Mouse (Mus musculus) hindbrain, embryonic 11.5 days (tissue): ENCODE measurements around the gene Gpr88. TPM values are rescaled to one million over a fixed set of nuclear protein-coding genes. Genes with fewer than 3 reads are reported as not detected.

Experiments
- ATAC-seq: fragments of 200-750 bp; cut with Nextera tagmentation; 2 replicates; pipeline ENCODE4 v1.8.0; 2017; ENCODE audit warnings: mild to moderate bottlenecking, moderate TSS enrichment, moderate library complexity; ENCODE audit not compliant: low FRiP score
- DNase-seq: peaks from one replicate; pipeline ENCODE4 v3.0.0-alpha.2; 2015; ENCODE audit warnings: low spot score
- H3K27ac ChIP-seq: fragments of 300-500 bp; sonication (generic); 2 replicates; pipeline ENCODE4 v1.5.1; 2014; ENCODE audit warnings: mild to moderate bottlenecking, low read depth, low read length
- H3K27me3 ChIP-seq: fragments of 300-500 bp; sonication (generic); 2 replicates; pipeline ENCODE4 v1.6.1; 2014; ENCODE audit warnings: mild to moderate bottlenecking, low read length, moderate library complexity, mixed read lengths; ENCODE audit not compliant: control insufficient read depth, insufficient read depth
- H3K36me3 ChIP-seq: fragments of 300-500 bp; sonication (generic); 2 replicates; pipeline ENCODE4 v1.6.1; 2014; ENCODE audit warnings: mild to moderate bottlenecking, low read length, moderate library complexity, mixed read lengths; ENCODE audit not compliant: control insufficient read depth, insufficient read depth
- H3K4me1 ChIP-seq: fragments of 300-500 bp; sonication (generic); replicated peaks from 2 replicates; pipeline ENCODE4 v1.6.1; 2014; ENCODE audit warnings: low read length, mixed read lengths; ENCODE audit not compliant: control insufficient read depth, insufficient read depth
- H3K4me2 ChIP-seq: fragments of 300-500 bp; sonication (generic); replicated peaks from 2 replicates; pipeline ENCODE4 v1.6.1; 2014; ENCODE audit warnings: mild to moderate bottlenecking, low read depth, low read length
- H3K4me3 ChIP-seq: fragments of 300-500 bp; sonication (generic); 2 replicates; pipeline ENCODE4 v1.5.1; 2014; ENCODE audit warnings: low read depth, low read length
- H3K9ac ChIP-seq: fragments of 300-500 bp; sonication (generic); 2 replicates; pipeline ENCODE4 v1.6.1; 2014; ENCODE audit warnings: low read depth, low read length
- H3K9me3 ChIP-seq: fragments of 300-500 bp; sonication (generic); 2 replicates; pipeline ENCODE4 v1.6.1; 2016; ENCODE audit warnings: low read length; ENCODE audit not compliant: control insufficient read depth
- WGBS: fragments of 180-500 bp; shearing (Covaris S2); extraction: QIAGEN DNeasy Blood & Tissue Kit; methylation state at CpG from one replicate; pipeline ENCODE4 v1.1.7; 2014; 5-methylcytosine and 5-hydroxymethylcytosine counted together
- polyA plus RNA-seq: library from polyadenylated mRNA; unstranded; fragments of >200 nt; fragmentation: Nextera tagmentation; extraction: Ambion mirVana; gene quantifications from 2 replicates; pipeline ENCODE4 v1.2.1, GENCODE M21; 2014

The Gpr88 gene
- polyA plus RNA-seq, 1 experiment from 2014 or later: 0.93 TPM

DNA sequence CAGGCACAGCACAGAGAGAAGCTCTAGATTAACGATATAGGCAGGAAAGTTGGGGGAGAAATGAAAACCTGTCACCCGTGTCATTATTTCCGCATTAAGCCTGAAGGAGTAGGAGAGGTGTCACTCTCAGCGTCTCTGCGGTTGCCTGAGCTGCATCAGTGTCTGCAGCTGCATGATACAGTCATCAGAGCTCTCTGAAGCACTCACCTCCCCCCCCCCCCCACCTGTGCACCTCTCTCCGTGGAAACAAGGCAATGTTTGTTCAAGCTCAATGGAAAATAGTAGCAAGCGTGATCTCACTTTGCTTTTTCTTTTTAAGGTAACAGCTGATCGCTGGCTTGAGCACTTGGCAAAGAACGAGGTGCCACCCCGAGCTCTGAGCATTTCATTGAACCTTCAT lies 53.2 kb downstream of the Gpr88 start:
- H3K4me2 ChIP-seq: no peak overlapping the region
- no peaks in the 10 kb centered on the region for H3K36me3 ChIP-seq
- no peaks in the 10 kb centered on the region for H3K27me3 ChIP-seq
- no peak overlapping the region for H3K4me3 ChIP-seq
- no peak overlapping the region for H3K27ac ChIP-seq
- no peaks in the 10 kb centered on the region for H3K4me1 ChIP-seq
- DNase-seq (no peak), ATAC-seq (no peak)
- H3K9me3 ChIP-seq: no peaks in the 10 kb centered on the region
- WGBS: 86% methylated on average over 10 of the region's 10 CpGs
- no peak overlapping the region for H3K9ac ChIP-seq

Other genes starting within 250 kb of the Gpr88 start
- gene Slc30a7, start 246.1 kb downstream of the Gpr88 start, polyA plus RNA-seq: 29.3 and 31.2 TPM in 2 replicates
- 28.7 and 31.0 TPM in 2 replicates for gene Extl2, start 246.0 kb downstream of the Gpr88 start, polyA plus RNA-seq
- gene Vcam1, start 123.8 kb downstream of the Gpr88 start, polyA plus RNA-seq: 76.3 and 86.3 TPM in 2 replicates
- 14.1 and 17.2 TPM in 2 replicates for gene Cdc14a, start 170.5 kb upstream of the Gpr88 start, polyA plus RNA-seq